Comparison of ENCODE assay signal across 26 mouse cellular contexts in genomic region chr17:47773604-47774003, GRCm38 (mm10). TPM values are rescaled to one million over a fixed set of nuclear protein-coding genes. Genes with fewer than 3 reads are reported as not detected.
DNase-seq lines count a peak whose midpoint lies in the region; ATAC-seq lines count a peak whose summit lies in the region.
"Had no signal": no experiment of that assay in that cellular context is flagged by ENCODE, and none has a peak within 500 bp of the region (broad histone marks: within the 10 kb centered on the region; RNA-seq: fewer than 3 reads in every experiment).

No protein-coding gene starts in this region.

- WGBS in kidney, embryonic 16.5 days = 21% methylated on average over 6 of the region's 6 CpGs
- WGBS in embryonic facial prominence, embryonic 13.5 days = 38% methylated on average over 6 of the region's 6 CpGs

- intact Hi-C loops in heart, postnatal 10 days (cut with DNase I) = no loop called here

- H3K36me3 ChIP-seq in kidney, embryonic 16.5 days (ENCODE audit: insufficient read depth, low read length) = no peaks in the 10 kb centered on the region
- H3K36me3 ChIP-seq in embryonic facial prominence, embryonic 13.5 days = no peaks in the 10 kb centered on the region
- H3K36me3 ChIP-seq: embryonic facial prominence, embryonic 15.5 days; heart, embryonic 15.5 days; hindbrain, embryonic 12.5 days; midbrain, embryonic 15.5 days had no signal

- DNase-seq in heart, adult 11 months = peak; percentile 96
- no peak for DNase-seq in heart, postnatal 10 days
- DNase-seq in kidney, adult 11 months = no peak
- no peak for DNase-seq in layer of hippocampus, postnatal 25 days (ENCODE audit: extremely low spot score in 1 of 2, low spot score in 1 of 2)
- DNase-seq: cerebellum, adult 9-10 months; forebrain, postnatal 0 days; kidney, postnatal 14 days; liver; thymus, postnatal 4 days had no signal

- H3K9me3 ChIP-seq in kidney, embryonic 16.5 days (ENCODE audit: low read length) = peaks cover 7% of the 10 kb centered on the region; the same call in 1 of the 2 replicates
- no peaks in the 10 kb centered on the region for H3K9me3 ChIP-seq in embryonic facial prominence, embryonic 13.5 days
- H3K9me3 ChIP-seq: embryonic facial prominence, embryonic 15.5 days; heart, embryonic 15.5 days; hindbrain, embryonic 12.5 days; midbrain, embryonic 15.5 days had no signal

- no peak overlapping the region; the same call in 1 of the 2 replicates for H3K9ac ChIP-seq in kidney, embryonic 16.5 days (replicated peaks; ENCODE audit: low read length)
- 0 out of 2 replicates have a peak overlapping the region, but pooled peaks have one; percentile 40 for H3K9ac ChIP-seq in embryonic facial prominence, embryonic 13.5 days
- H3K9ac ChIP-seq: embryonic facial prominence, embryonic 15.5 days; forebrain, postnatal 0 days; heart, embryonic 15.5 days; hindbrain, embryonic 12.5 days; midbrain, embryonic 15.5 days had no signal

- H3K4me2 ChIP-seq in kidney, embryonic 16.5 days (replicated peaks; ENCODE audit: low read depth, low read length) = no peak overlapping the region
- no peak overlapping the region for H3K4me2 ChIP-seq in embryonic facial prominence, embryonic 13.5 days
- H3K4me2 ChIP-seq: embryonic facial prominence, embryonic 15.5 days; heart, embryonic 15.5 days; hindbrain, embryonic 12.5 days; midbrain, embryonic 15.5 days had no signal

- H3K4me1 ChIP-seq in kidney, embryonic 16.5 days (ENCODE audit: insufficient read depth, low read length) = 0 out of 2 replicates have a peak, but pooled peaks cover 10% of the 10 kb centered on the region
- H3K4me1 ChIP-seq in embryonic facial prominence, embryonic 13.5 days = 0 out of 2 replicates have a peak, but pooled peaks cover 6% of the 10 kb centered on the region
- H3K4me1 ChIP-seq: embryonic facial prominence, embryonic 15.5 days; hindbrain, embryonic 12.5 days; midbrain, embryonic 15.5 days had no signal

- H3K27ac ChIP-seq in kidney, embryonic 16.5 days (ENCODE audit: low read length) = no peak overlapping the region
- H3K27ac ChIP-seq in embryonic facial prominence, embryonic 13.5 days = no peak overlapping the region
- H3K27ac ChIP-seq: embryonic facial prominence, embryonic 15.5 days; heart, embryonic 15.5 days; hindbrain, embryonic 12.5 days; left cerebral cortex, adult 2 months; midbrain, embryonic 15.5 days had no signal

- 0 out of 2 replicates have a peak, but pooled peaks have one; percentile 35 for ATAC-seq in kidney, embryonic 16.5 days (ENCODE audit: low FRiP score, low TSS enrichment)
- no peak for ATAC-seq in embryonic facial prominence, embryonic 13.5 days (ENCODE audit: insufficient number of reproducible peaks, insufficient read depth, low FRiP score, low TSS enrichment, low read depth)
- ATAC-seq in inflammation-experienced regulatory T-cells, adult 6 months = no peak
- ATAC-seq: forebrain, postnatal 0 days; lung, postnatal 0 days; midbrain, embryonic 15.5 days had no signal

- H3K4me3 ChIP-seq in kidney, embryonic 16.5 days (ENCODE audit: low read length) = no peak overlapping the region
- no peak overlapping the region for H3K4me3 ChIP-seq in embryonic facial prominence, embryonic 13.5 days
- H3K4me3 ChIP-seq: embryonic facial prominence, embryonic 15.5 days; heart, embryonic 15.5 days; hindbrain, embryonic 12.5 days; left cerebral cortex, adult 2 months; midbrain, embryonic 15.5 days; myocyte had no signal

- no peaks in the 10 kb centered on the region for H3K27me3 ChIP-seq in kidney, embryonic 16.5 days (ENCODE audit: insufficient read depth, low read length)
- no peaks in the 10 kb centered on the region for H3K27me3 ChIP-seq in embryonic facial prominence, embryonic 13.5 days
- H3K27me3 ChIP-seq: embryonic facial prominence, embryonic 15.5 days; heart, embryonic 15.5 days; hindbrain, embryonic 12.5 days; midbrain, embryonic 15.5 days had no signal

RNA-seq across cellular contexts. Expression of gene Tfeb, which starts 36.8 kb away (rescaled TPM):
- total RNA-seq in heart, postnatal 10 days (2021) = 10 to 100 TPM; 48.1 to 51.1 TPM
- 18.1 and 19.6 TPM in 2 replicates for polyA plus RNA-seq in kidney, embryonic 16.5 days (2015; fragmentation: Nextera tagmentation; extraction: Ambion mirVana)
- polyA plus RNA-seq in embryonic facial prominence, embryonic 13.5 days (2015; fragmentation: Nextera tagmentation; extraction: Ambion mirVana) = 6.7 and 6.8 TPM in 2 replicates
- 10 to 100 TPM in 1 of 3 experiments, 1 to 10 TPM in 2; 5.6 to 10.6 (median 6.5) TPM for polyA plus RNA-seq in inflammation-experienced regulatory T-cells, adult 6 months (2017; shearing (Covaris generic))
- 10 to 100 TPM; 11.8 to 17.4 TPM for total RNA-seq in layer of hippocampus, postnatal 25 days (2021)

RNA-seq across cellular contexts. Expression of gene Pgc, which starts 47.0 kb away (rescaled TPM):
- not detected for total RNA-seq in heart, postnatal 10 days (2021)
- 0.92 TPM in 1 of 2 replicates, not detected in the other for polyA plus RNA-seq in kidney, embryonic 16.5 days (2015; fragmentation: Nextera tagmentation; extraction: Ambion mirVana)
- not detected in 2 replicates for polyA plus RNA-seq in embryonic facial prominence, embryonic 13.5 days (2015; fragmentation: Nextera tagmentation; extraction: Ambion mirVana)
- polyA plus RNA-seq in inflammation-experienced regulatory T-cells, adult 6 months (2017; shearing (Covaris generic)) = not detected
- total RNA-seq in layer of hippocampus, postnatal 25 days (2021) = not detected
- total RNA-seq: adrenal gland, adult 18-20 months; adrenal gland, postnatal 4 days; forebrain, postnatal 0 days; heart, adult 18-20 months; left cerebral cortex, adult 2 months; megakaryocyte, adult 5-6 weeks had no signal
- polyA plus RNA-seq: cortical plate, adult 2 months; forebrain, postnatal 0 days; hindbrain, embryonic 12.5 days; liver, embryonic 16.5 days; midbrain, embryonic 15.5 days; myocyte; neural tube, embryonic 14.5 days had no signal
